ENCODE assay signal across 13 mouse cellular contexts in genomic region chr1:88279111-88280005, GRCm38 (mm10). TPM values are rescaled to one million over a fixed set of nuclear protein-coding genes. Genes with fewer than 3 reads are reported as not detected.
DNase-seq lines count a peak whose midpoint lies in the region; ATAC-seq lines count a peak whose summit lies in the region.
"Had no signal": no experiment of that assay in that cellular context is flagged by ENCODE, and none has a peak within 500 bp of the region (broad histone marks: within the 10 kb centered on the region; RNA-seq: fewer than 3 reads in every experiment).

No protein-coding gene starts in this region.

- H3K9ac ChIP-seq in embryonic facial prominence, embryonic 14.5 days (ENCODE audit: low read depth, low read length), result no peak overlapping the region
- H3K9ac ChIP-seq in liver, embryonic 15.5 days, result no peak overlapping the region
- no peak overlapping the region for H3K9ac ChIP-seq in forebrain, embryonic 14.5 days (ENCODE audit: low read length)
- H3K9ac ChIP-seq: embryonic facial prominence, embryonic 15.5 days; hindbrain, embryonic 14.5 days; neural tube, embryonic 15.5 days had no signal

- ATAC-seq in embryonic facial prominence, embryonic 14.5 days (ENCODE audit: low read depth), result no peak
- no peak for ATAC-seq in liver, embryonic 15.5 days (ENCODE audit: insufficient read depth)
- no peak for ATAC-seq in forebrain, embryonic 14.5 days

- peaks cover 15% of the 10 kb centered on the region for H3K4me1 ChIP-seq in embryonic facial prominence, embryonic 14.5 days (ENCODE audit: control insufficient read depth, insufficient read depth, low read length)
- peaks cover 18% of the 10 kb centered on the region for H3K4me1 ChIP-seq in embryonic facial prominence, embryonic 10.5 days
- H3K4me1 ChIP-seq in liver, embryonic 15.5 days (replicated peaks), result peaks cover 42% of the 10 kb centered on the region
- H3K4me1 ChIP-seq in forebrain, embryonic 14.5 days (ENCODE audit: control insufficient read depth, insufficient read depth, low read length), result peaks cover 14% of the 10 kb centered on the region

- H3K36me3 ChIP-seq in embryonic facial prominence, embryonic 14.5 days (ENCODE audit: control insufficient read depth, insufficient read depth, low read length), result peaks cover 15% of the 10 kb centered on the region
- peaks cover 18% of the 10 kb centered on the region for H3K36me3 ChIP-seq in embryonic facial prominence, embryonic 10.5 days (replicated peaks)
- peaks cover 16% of the 10 kb centered on the region for H3K36me3 ChIP-seq in liver, embryonic 15.5 days (replicated peaks)
- peaks cover 15% of the 10 kb centered on the region for H3K36me3 ChIP-seq in forebrain, embryonic 14.5 days (ENCODE audit: control insufficient read depth, insufficient read depth, low read length)

- H3K9me3 ChIP-seq in embryonic facial prominence, embryonic 14.5 days (ENCODE audit: control insufficient read depth, low read length), result peaks cover 27% of the 10 kb centered on the region
- peaks cover 63% of the 10 kb centered on the region for H3K9me3 ChIP-seq in embryonic facial prominence, embryonic 10.5 days
- H3K9me3 ChIP-seq in liver, embryonic 15.5 days (replicated peaks), result no peaks in the 10 kb centered on the region
- H3K9me3 ChIP-seq in forebrain, embryonic 14.5 days (replicated peaks; ENCODE audit: control insufficient read depth, low read length), result peaks cover 18% of the 10 kb centered on the region
- H3K9me3 ChIP-seq: embryonic facial prominence, embryonic 15.5 days had no signal

- H3K27ac ChIP-seq in embryonic facial prominence, embryonic 14.5 days (replicated peaks; ENCODE audit: low read depth, low read length), result no peak overlapping the region
- no peak overlapping the region for H3K27ac ChIP-seq in embryonic facial prominence, embryonic 10.5 days (replicated peaks)
- H3K27ac ChIP-seq in liver, embryonic 15.5 days (replicated peaks), result peak overlapping the region; percentile 7
- no peak overlapping the region for H3K27ac ChIP-seq in forebrain, embryonic 14.5 days (ENCODE audit: low read depth, low read length)
- H3K27ac ChIP-seq: embryonic facial prominence, embryonic 15.5 days; hindbrain, embryonic 14.5 days; neural tube, embryonic 15.5 days had no signal

- H3K4me3 ChIP-seq in embryonic facial prominence, embryonic 14.5 days (ENCODE audit: low read depth, low read length), result no peak overlapping the region
- H3K4me3 ChIP-seq in embryonic facial prominence, embryonic 10.5 days, result no peak overlapping the region
- H3K4me3 ChIP-seq in liver, embryonic 15.5 days (replicated peaks), result no peak overlapping the region
- no peak overlapping the region for H3K4me3 ChIP-seq in forebrain, embryonic 14.5 days (ENCODE audit: low read depth, low read length)
- H3K4me3 ChIP-seq: embryonic facial prominence, embryonic 15.5 days; neural tube, embryonic 15.5 days had no signal

- WGBS in embryonic facial prominence, embryonic 14.5 days, result 62% methylated on average over 9 of the region's 9 CpGs
- WGBS in embryonic facial prominence, embryonic 10.5 days, result 67% methylated on average over 9 of the region's 9 CpGs
- WGBS in liver, embryonic 15.5 days (ENCODE audit: insufficient replicate concordance), result 37% methylated on average over 9 of the region's 9 CpGs
- 70% methylated on average over 9 of the region's 9 CpGs for WGBS in forebrain, embryonic 14.5 days

- H3K27me3 ChIP-seq in embryonic facial prominence, embryonic 14.5 days (replicated peaks; ENCODE audit: control insufficient read depth, insufficient read depth, low read length), result no peaks in the 10 kb centered on the region
- H3K27me3 ChIP-seq in embryonic facial prominence, embryonic 10.5 days (replicated peaks; ENCODE audit: low read depth, poor library complexity, severe bottlenecking), result no peaks in the 10 kb centered on the region
- no peaks in the 10 kb centered on the region for H3K27me3 ChIP-seq in liver, embryonic 15.5 days
- H3K27me3 ChIP-seq in forebrain, embryonic 14.5 days (replicated peaks; ENCODE audit: control insufficient read depth, insufficient read depth, low read length), result no peaks in the 10 kb centered on the region
- H3K27me3 ChIP-seq: embryonic facial prominence, embryonic 15.5 days had no signal

- H3K4me2 ChIP-seq in embryonic facial prominence, embryonic 14.5 days (ENCODE audit: low read depth, low read length), result no peak overlapping the region
- H3K4me2 ChIP-seq in liver, embryonic 15.5 days, result no peak overlapping the region
- H3K4me2 ChIP-seq in forebrain, embryonic 14.5 days (ENCODE audit: low read length), result no peak overlapping the region
- H3K4me2 ChIP-seq: embryonic facial prominence, embryonic 15.5 days; hindbrain, embryonic 14.5 days; neural tube, embryonic 15.5 days had no signal

- peak; percentile 66 for DNase-seq in embryonic facial prominence, embryonic 14.5 days (ENCODE audit: low spot score)
- DNase-seq in embryonic facial prominence, embryonic 10.5 days (ENCODE audit: low spot score), result no peak
- DNase-seq in spleen, postnatal 10 days (ENCODE audit: low spot score in 2 of 2), result peak; percentile 16 to 21
- no peak for DNase-seq in spleen, postnatal 14 days (ENCODE audit: low spot score in 2 of 2)
- DNase-seq in embryo, embryonic 9.5 days (ENCODE audit: extremely low spot score), result no peak
- no peak for DNase-seq in right cerebral cortex, postnatal 36 days (ENCODE audit: low spot score in 2 of 2)
- DNase-seq in forebrain, embryonic 14.5 days (ENCODE audit: low spot score), result no peak
- DNase-seq: gastrocnemius, postnatal 14 days had no signal

RNA-seq across cellular contexts. Expression of gene Trpm8, which starts 1.9 kb away (rescaled TPM):
- polyA plus RNA-seq in embryonic facial prominence, embryonic 14.5 days (2014; fragmentation: Nextera tagmentation; extraction: Ambion mirVana), result 0.07 TPM in 1 of 2 replicates, not detected in the other
- not detected in 2 replicates for polyA plus RNA-seq in embryonic facial prominence, embryonic 10.5 days (2016; fragmentation: Nextera tagmentation; extraction: Ambion mirVana)
- polyA plus RNA-seq in liver, embryonic 15.5 days (2015; fragmentation: Nextera tagmentation; extraction: Ambion mirVana), result not detected in 2 replicates
- not detected in 2 replicates for polyA plus RNA-seq in forebrain, embryonic 14.5 days (2014; fragmentation: Nextera tagmentation; extraction: Ambion mirVana)
- polyA plus RNA-seq: spleen, adult 2 months had no signal

RNA-seq across cellular contexts. Expression of gene Hjurp, which starts 1.9 kb away (rescaled TPM):
- polyA plus RNA-seq in embryonic facial prominence, embryonic 14.5 days (2014; fragmentation: Nextera tagmentation; extraction: Ambion mirVana), result 110 and 137 TPM in 2 replicates
- polyA plus RNA-seq in embryonic facial prominence, embryonic 10.5 days (2016; fragmentation: Nextera tagmentation; extraction: Ambion mirVana), result 219 and 220 TPM in 2 replicates
- 62.7 and 70.9 TPM in 2 replicates for polyA plus RNA-seq in liver, embryonic 15.5 days (2015; fragmentation: Nextera tagmentation; extraction: Ambion mirVana)
- polyA plus RNA-seq in forebrain, embryonic 14.5 days (2014; fragmentation: Nextera tagmentation; extraction: Ambion mirVana), result 64.5 and 76.3 TPM in 2 replicates

RNA-seq across cellular contexts. Expression of gene Mroh2a, which starts 52.6 kb away (rescaled TPM):
- 1.7 and 2.2 TPM in 2 replicates for polyA plus RNA-seq in embryonic facial prominence, embryonic 14.5 days (2014; fragmentation: Nextera tagmentation; extraction: Ambion mirVana)
- polyA plus RNA-seq in embryonic facial prominence, embryonic 10.5 days (2016; fragmentation: Nextera tagmentation; extraction: Ambion mirVana), result 1.0 and 1.1 TPM in 2 replicates
- 0.28 and 0.73 TPM in 2 replicates for polyA plus RNA-seq in liver, embryonic 15.5 days (2015; fragmentation: Nextera tagmentation; extraction: Ambion mirVana)
- polyA plus RNA-seq in forebrain, embryonic 14.5 days (2014; fragmentation: Nextera tagmentation; extraction: Ambion mirVana), result 1.3 and 1.7 TPM in 2 replicates

Comparison
In these comparisons a context has a peak if more than half of its experiments do, and no peak if none do; other contexts are left out.
1. DNase-seq: peak in embryonic facial prominence, embryonic 14.5 days (single experiment) and spleen, postnatal 10 days (2 of 2); none in embryonic facial prominence, embryonic 10.5 days (single experiment), spleen, postnatal 14 days (0 of 2), embryo, embryonic 9.5 days (single experiment), right cerebral cortex, postnatal 36 days (0 of 2) and forebrain, embryonic 14.5 days (single experiment).